Mouse (Mus musculus) urinary bladder, adult 18-20 months (tissue): ENCODE measurements around the gene Dnajb4.

Experiments used
- DNase-seq, 2 experiments: peaks; one replicate each; pipeline ENCODE4 v3.0.0; 2022; ENCODE audit warnings: low spot score in 2 of 2, mixed read lengths in 2 of 2

The Dnajb4 gene

GRCm38 (mm10) chr3:152209967-152210634, at the start of gene Dnajb4, which contains the start of gene Fubp1:
Gene Dnajb4, minus strand, starts transcription at chr3:152210302.
Gene Fubp1, plus strand, starts transcription at chr3:152210422.
- peak; percentile 100 for DNase-seq

DNA sequence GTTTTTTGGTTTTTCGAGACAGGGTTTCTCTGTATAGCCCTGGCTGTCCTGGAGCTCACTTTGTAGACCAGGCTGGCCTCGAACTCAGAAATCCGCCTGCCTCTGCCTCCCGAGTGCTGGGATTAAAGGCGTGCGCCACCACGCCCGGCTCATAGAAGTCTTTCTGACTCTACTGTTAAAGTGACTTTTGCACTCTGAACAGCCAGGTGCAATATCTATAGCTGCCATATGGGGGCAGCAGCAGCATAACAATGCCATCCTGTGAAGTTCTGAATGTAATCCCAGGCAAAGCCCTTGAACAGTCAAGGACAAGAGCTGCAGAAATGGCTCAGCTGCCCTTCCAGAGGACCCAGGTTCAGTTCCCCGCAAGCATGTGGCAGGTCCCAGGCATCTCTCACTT, 49.3 kb upstream of the Dnajb4 start:
- DNase-seq: peak; percentile 43 to 62

DNA sequence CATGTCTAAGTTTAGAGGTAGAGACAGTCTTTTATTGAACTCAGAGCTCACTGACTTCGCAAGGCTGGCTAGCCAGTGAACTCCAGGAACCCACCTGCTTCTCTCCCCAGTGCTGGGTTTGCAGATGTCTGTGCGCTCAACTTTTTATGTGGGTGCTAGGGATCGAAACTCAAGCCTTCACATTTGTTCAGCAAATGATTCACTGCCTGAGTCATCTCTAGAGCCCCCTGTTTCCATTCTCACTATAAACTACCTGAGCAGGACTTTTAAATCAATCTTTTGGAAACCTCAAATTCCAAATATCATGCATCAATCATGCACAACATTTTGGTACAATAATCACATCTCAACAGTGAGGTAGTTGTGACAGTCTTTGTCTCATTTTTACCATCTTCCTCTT, 47.4 kb upstream of the Dnajb4 start:
- DNase-seq: no peak

GRCm38 (mm10) chr3:152250487-152250886, 40.4 kb upstream of the Dnajb4 start:
- DNase-seq: no peak

DNA sequence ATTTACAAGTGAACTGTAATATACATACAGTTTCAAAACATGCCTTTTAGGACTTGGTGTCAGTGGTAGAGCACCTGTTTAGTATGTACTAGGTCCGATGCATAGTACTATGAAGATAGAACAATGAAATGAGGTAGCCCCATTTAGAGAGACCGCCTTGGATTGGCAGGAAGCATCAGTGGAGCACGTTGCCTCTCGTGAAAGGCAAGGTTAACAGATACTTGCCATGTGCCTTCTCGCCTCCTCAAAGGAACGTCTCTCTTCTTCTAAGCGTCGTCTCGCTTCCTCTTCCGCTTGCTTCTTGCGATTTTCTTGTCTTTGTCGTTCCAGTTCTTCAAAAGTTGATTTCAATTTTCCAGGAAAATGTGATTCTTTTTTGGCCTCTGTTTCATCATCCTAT, 37.6 kb upstream of the Dnajb4 start:
- DNase-seq: no peak

GRCm38 (mm10) chr3:152245273-152245910, 35.3 kb upstream of the Dnajb4 start:
- DNase-seq: no peak

DNA sequence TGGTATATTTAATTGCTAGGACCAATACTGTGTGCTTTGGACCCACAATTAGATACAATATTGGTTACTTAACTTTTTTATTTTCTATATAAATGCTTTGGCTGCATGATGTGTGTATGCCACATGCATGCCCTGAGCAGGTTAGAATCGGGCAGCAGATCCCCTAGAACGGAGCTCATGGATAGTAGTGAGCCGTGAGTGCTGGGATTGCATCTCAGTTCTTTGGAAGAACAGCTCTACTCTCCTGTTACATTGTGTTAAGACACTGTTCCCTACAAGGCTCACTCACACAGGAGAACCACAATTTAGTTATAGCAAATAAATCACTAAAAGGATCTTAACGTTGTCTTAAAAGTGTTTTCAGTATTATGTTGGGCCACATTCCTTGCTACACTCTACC, 33.2 kb upstream of the Dnajb4 start:
- no peak for DNase-seq

- DNase-seq: no peak
Measured at GRCm38 (mm10) chr3:152241098-152241497, 31.0 kb upstream of the Dnajb4 start.

GRCm38 (mm10) chr3:152239592-152239991, 29.5 kb upstream of the Dnajb4 start:
- DNase-seq: no peak

DNA sequence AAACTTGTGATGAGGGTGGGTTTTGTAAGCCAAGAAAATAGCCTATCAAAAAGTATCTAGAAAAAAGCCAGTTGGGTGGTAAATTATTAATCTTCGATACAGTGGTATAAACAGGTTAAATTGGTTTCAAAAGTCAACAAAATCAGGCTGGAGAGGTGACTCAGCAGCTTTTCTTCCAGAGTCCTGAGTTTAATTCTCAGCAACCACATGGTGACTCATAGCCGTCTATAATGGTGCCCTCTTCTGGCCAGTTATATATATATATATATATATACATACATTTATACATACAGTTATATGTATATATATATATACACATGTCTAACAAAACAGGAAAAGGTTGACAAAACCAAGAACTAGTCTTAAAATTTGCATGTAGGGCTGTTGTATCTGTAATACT, 28.7 kb upstream of the Dnajb4 start:
- no peak for DNase-seq

DNA sequence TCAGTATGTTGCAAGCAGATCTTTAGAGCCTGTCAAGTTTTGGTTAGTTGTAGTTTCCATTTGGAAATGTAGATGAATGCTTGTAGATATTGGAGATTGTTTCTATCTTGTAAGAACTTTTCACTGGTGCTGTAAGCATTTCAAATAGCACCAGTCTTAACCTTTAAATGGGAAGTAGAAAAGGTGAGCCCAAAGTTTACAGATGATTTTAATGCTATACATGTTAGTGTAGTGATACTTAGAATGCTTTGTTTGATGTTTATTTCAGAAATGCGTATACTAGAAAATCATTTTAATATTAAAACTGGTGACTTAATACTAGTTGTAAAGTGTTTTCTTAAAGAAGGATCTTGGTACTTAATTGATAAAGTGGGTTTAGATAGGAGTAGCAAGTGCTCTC, 25.7 kb upstream of the Dnajb4 start:
- no peak for DNase-seq

GRCm38 (mm10) chr3:152235238-152235637, 25.1 kb upstream of the Dnajb4 start:
- no peak for DNase-seq

- no peak for DNase-seq
Measured at GRCm38 (mm10) chr3:152231333-152232100, 21.4 kb upstream of the Dnajb4 start.

GRCm38 (mm10) chr3:152229271-152229670, 19.2 kb upstream of the Dnajb4 start:
- DNase-seq: no peak

DNA sequence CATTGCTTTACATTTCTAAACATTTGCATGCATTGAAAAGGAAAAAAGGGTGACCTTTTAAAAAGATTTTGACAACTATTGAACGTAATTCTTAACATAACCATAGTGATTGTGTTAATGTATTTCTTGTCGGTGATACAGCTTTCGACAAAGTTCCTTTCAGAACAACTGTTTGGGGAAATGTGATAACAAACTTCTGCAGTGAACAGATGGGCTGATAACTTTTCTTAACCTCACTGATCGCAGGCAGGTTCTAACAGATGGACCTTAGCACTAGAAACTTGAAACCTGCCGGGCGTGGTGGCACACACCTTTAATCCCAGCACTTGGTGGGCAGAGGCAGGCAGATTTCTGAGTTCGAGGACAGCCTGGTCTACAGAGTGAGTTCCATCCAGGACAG, 18.7 kb upstream of the Dnajb4 start:
- DNase-seq: no peak

GRCm38 (mm10) chr3:152225906-152226305, 15.8 kb upstream of the Dnajb4 start:
- DNase-seq: no peak

GRCm38 (mm10) chr3:152224918-152225317, 14.8 kb upstream of the Dnajb4 start:
- no peak for DNase-seq

GRCm38 (mm10) chr3:152213416-152213815, 3.3 kb upstream of the Dnajb4 start:
- no peak for DNase-seq

GRCm38 (mm10) chr3:152211731-152212279, 1.7 kb upstream of the Dnajb4 start:
- DNase-seq: no peak

- peak; percentile 42 to 74 for DNase-seq
Measured at GRCm38 (mm10) chr3:152210728-152211391, 758 bp upstream of the Dnajb4 start.

- peak in 1 of 2 experiments; percentile 12 for DNase-seq
Measured at GRCm38 (mm10) chr3:152209177-152209966, 730 bp downstream of the Dnajb4 start.
